17 mouse cellular contexts compared by ENCODE assay signal in the genomic region with DNA sequence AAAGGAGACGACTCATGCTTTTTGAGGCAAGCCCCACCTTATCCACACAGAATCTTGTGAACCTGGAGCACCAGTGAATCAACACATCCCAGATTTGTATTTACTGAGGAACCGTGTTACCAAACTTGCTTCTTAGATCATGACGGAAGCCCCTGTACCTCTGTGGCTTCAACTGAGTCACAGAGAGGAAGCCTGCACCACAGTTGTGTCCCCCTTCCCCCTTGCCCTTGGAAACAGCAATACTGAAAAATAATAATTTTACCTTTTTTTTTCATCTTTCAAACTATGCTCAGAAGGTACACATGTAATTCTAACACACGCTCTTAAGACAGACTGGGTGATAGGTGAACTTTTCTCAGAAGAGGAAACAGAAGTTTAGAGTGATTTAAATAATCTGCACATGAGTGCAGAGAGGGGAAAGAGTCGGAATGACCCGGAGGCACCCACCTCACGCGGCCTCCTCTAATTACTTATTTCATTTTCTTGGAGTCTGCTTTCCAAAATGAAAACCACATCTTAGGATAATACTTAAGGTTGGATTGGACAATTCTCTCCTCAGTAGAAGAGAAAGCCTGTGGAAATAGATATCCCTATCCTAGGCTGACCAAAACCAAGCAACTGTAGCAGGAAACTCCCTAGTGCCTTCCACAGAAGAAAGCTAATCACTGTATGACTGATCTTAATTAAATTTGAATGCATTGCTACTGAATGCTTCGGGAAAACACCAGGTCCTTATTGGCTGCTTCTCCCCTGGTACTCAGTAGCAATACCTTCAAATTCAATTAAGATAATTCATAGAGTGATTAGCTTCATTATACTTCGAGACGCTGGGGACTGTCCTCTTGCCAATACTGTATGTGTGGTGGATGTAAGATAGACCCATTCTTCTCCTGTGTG.
DNase-seq lines count a peak whose midpoint lies in the region; ATAC-seq and TF ChIP-seq lines count a peak whose summit lies in the region.
"Had no signal": no experiment of that assay in that cellular context is flagged by ENCODE, and none has a peak within 500 bp of the region (broad histone marks: within the 10 kb centered on the region; RNA-seq: fewer than 3 reads in every experiment).

No protein-coding gene starts in this region.

- intact Hi-C loops in left cerebral cortex, postnatal 14 days (cut with DNase I): no loop called here

- H3K36me3 ChIP-seq in megakaryocyte, embryonic 14.5 days (replicated peaks; ENCODE audit: low read length): no peaks in the 10 kb centered on the region
- no peaks in the 10 kb centered on the region for H3K36me3 ChIP-seq in kidney, embryonic 14.5 days (ENCODE audit: control insufficient read depth, insufficient read depth, low read length)
- no peaks in the 10 kb centered on the region for H3K36me3 ChIP-seq in limb, embryonic 10.5 days
- H3K36me3 ChIP-seq: heart, embryonic 12.5 days; limb, embryonic 13.5 days; lung, embryonic 15.5 days had no signal

- peaks cover 44% of the 10 kb centered on the region for H3K4me1 ChIP-seq in megakaryocyte, embryonic 14.5 days
- H3K4me1 ChIP-seq in bone marrow macrophage, adult 2 months (ENCODE audit: control insufficient read depth, insufficient read depth, low read length): peaks cover 51% of the 10 kb centered on the region
- H3K4me1 ChIP-seq in kidney, embryonic 14.5 days (ENCODE audit: control insufficient read depth, insufficient read depth, low read length): no peaks in the 10 kb centered on the region
- no peaks in the 10 kb centered on the region for H3K4me1 ChIP-seq in limb, embryonic 10.5 days
- H3K4me1 ChIP-seq: heart, embryonic 12.5 days; limb, embryonic 13.5 days; lung, embryonic 15.5 days had no signal

- H3K4me3 ChIP-seq in megakaryocyte, embryonic 14.5 days (replicated peaks): peak overlapping the region; percentile 69
- no peak overlapping the region for H3K4me3 ChIP-seq in bone marrow macrophage, adult 2 months (ENCODE audit: insufficient read depth, low read length)
- H3K4me3 ChIP-seq in kidney, embryonic 14.5 days (ENCODE audit: low read length): no peak overlapping the region
- H3K4me3 ChIP-seq in limb, embryonic 10.5 days: no peak overlapping the region
- H3K4me3 ChIP-seq: heart, embryonic 12.5 days; limb, embryonic 13.5 days; lung, embryonic 15.5 days had no signal

- H3K27ac ChIP-seq in bone marrow macrophage, adult 2 months (ENCODE audit: insufficient read depth, low read depth, low read length): peak overlapping the region; percentile 49
- no peak overlapping the region for H3K27ac ChIP-seq in kidney, embryonic 14.5 days (ENCODE audit: low read depth, low read length)
- H3K27ac ChIP-seq in limb, embryonic 10.5 days: no peak overlapping the region
- H3K27ac ChIP-seq: limb, embryonic 13.5 days; lung, embryonic 15.5 days had no signal

- ATAC-seq in megakaryocyte, adult 5-6 weeks (ENCODE audit: poor library complexity, severe bottlenecking): no peak
- no peak for ATAC-seq in kidney, embryonic 14.5 days (ENCODE audit: low FRiP score, low TSS enrichment)
- ATAC-seq: forebrain, embryonic 16.5 days; Patski had no signal

- no peaks in the 10 kb centered on the region for H3K9me3 ChIP-seq in megakaryocyte, embryonic 14.5 days
- H3K9me3 ChIP-seq in kidney, embryonic 14.5 days (ENCODE audit: control insufficient read depth, low read length): no peaks in the 10 kb centered on the region
- H3K9me3 ChIP-seq in limb, embryonic 10.5 days (replicated peaks): no peaks in the 10 kb centered on the region
- H3K9me3 ChIP-seq: heart, embryonic 12.5 days; limb, embryonic 13.5 days; lung, embryonic 15.5 days had no signal

- H3K4me2 ChIP-seq in kidney, embryonic 14.5 days (replicated peaks; ENCODE audit: low read depth, low read length): no peak overlapping the region
- H3K4me2 ChIP-seq: heart, embryonic 12.5 days; limb, embryonic 13.5 days; lung, embryonic 15.5 days had no signal

- H3K9ac ChIP-seq in kidney, embryonic 14.5 days (ENCODE audit: low read depth, low read length): no peak overlapping the region
- H3K9ac ChIP-seq: heart, embryonic 12.5 days; limb, embryonic 13.5 days; lung, embryonic 15.5 days had no signal

- peak; percentile 55 to 60 for DNase-seq in B cell, adult 2 months
- DNase-seq in naive thymus-derived CD4-positive, alpha-beta T cell, adult 2 months (ENCODE audit: low read depth): peak; percentile 32
- DNase-seq in limb, embryonic 10.5 days (ENCODE audit: low spot score): no peak
- DNase-seq in left cerebral cortex, postnatal 14 days (ENCODE audit: low spot score in 2 of 2): no peak
- DNase-seq: adrenal gland, adult 8-10 months; gastrocnemius, postnatal 10 days; kidney, postnatal 25 days; spleen, adult 18-20 months had no signal

- H3K27me3 ChIP-seq in megakaryocyte, embryonic 14.5 days (replicated peaks): no peaks in the 10 kb centered on the region
- no peaks in the 10 kb centered on the region for H3K27me3 ChIP-seq in kidney, embryonic 14.5 days (ENCODE audit: control insufficient read depth, insufficient read depth, low read length)
- H3K27me3 ChIP-seq in limb, embryonic 10.5 days (ENCODE audit: low read depth, poor library complexity, severe bottlenecking): no peaks in the 10 kb centered on the region
- H3K27me3 ChIP-seq: heart, embryonic 12.5 days; limb, embryonic 13.5 days; lung, embryonic 15.5 days had no signal

- TF ChIP-seq CTCF in bone marrow macrophage, adult 2 months (IDR thresholded peaks at IDR 0.05; ENCODE audit: low read depth, low read length): no peak

- no peak for TF ChIP-seq POLR2A in bone marrow macrophage, adult 2 months (IDR thresholded peaks at IDR 0.05; ENCODE audit: borderline replicate concordance, low read depth, low read length)

- 83% methylated on average over 11 of the region's 11 CpGs for WGBS in kidney, embryonic 14.5 days
- 84% methylated on average over 11 of the region's 11 CpGs for WGBS in limb, embryonic 10.5 days

Comparison
In these comparisons a context has a peak if more than half of its experiments do, and no peak if none do; other contexts are left out.
1. DNase-seq: peak in B cell, adult 2 months (2 of 2) and naive thymus-derived CD4-positive, alpha-beta T cell, adult 2 months (single experiment); none in limb, embryonic 10.5 days (single experiment) and left cerebral cortex, postnatal 14 days (0 of 2).